Mouse (Mus musculus) embryonic fibroblast, embryonic 13.5 days (primary cell): ENCODE results near the gene Rasgef1a. TPM values are rescaled to one million over a fixed set of nuclear protein-coding genes. Genes with fewer than 3 reads are reported as not detected.

ENCODE experiments used
- H3K27ac ChIP-seq: 2 replicates; pipeline ENCODE4 v1.5.1; 2012; ENCODE audit warnings: low read length, control low read depth, inconsistent platforms; ENCODE audit not compliant: insufficient read depth
- H3K4me1 ChIP-seq: 2 replicates; pipeline ENCODE4 v1.6.1; 2011; ENCODE audit warnings: low read length; ENCODE audit not compliant: control insufficient read depth, insufficient read depth
- H3K4me3 ChIP-seq: 2 replicates; pipeline ENCODE4 v1.5.1; 2011; ENCODE audit warnings: mild to moderate bottlenecking, control low read depth, low read length; ENCODE audit not compliant: insufficient read depth
- CTCF ChIP-seq: IDR thresholded peaks from 2 replicates; pipeline ENCODE4 v1.5.1; 2011; ENCODE audit warnings: mild to moderate bottlenecking, control low read depth, low read length, moderate library complexity, borderline replicate concordance; ENCODE audit not compliant: insufficient read depth
- POLR2A ChIP-seq: IDR thresholded peaks from 2 replicates; pipeline ENCODE4 v1.6.1; 2011; ENCODE audit warnings: low read depth, mild to moderate bottlenecking, control low read depth, low read length, moderate library complexity
- polyA plus RNA-seq: library from polyadenylated mRNA; stranded (reverse); fragments of >200 nt; gene quantifications from 2 replicates; pipeline ENCODE4 v1.2.4, GENCODE M21; 2011; ENCODE audit warnings: low read depth; ENCODE audit not compliant: missing spikeins, insufficient read length

Gene Rasgef1a
- polyA plus RNA-seq, 1 experiment = not detected

DNA sequence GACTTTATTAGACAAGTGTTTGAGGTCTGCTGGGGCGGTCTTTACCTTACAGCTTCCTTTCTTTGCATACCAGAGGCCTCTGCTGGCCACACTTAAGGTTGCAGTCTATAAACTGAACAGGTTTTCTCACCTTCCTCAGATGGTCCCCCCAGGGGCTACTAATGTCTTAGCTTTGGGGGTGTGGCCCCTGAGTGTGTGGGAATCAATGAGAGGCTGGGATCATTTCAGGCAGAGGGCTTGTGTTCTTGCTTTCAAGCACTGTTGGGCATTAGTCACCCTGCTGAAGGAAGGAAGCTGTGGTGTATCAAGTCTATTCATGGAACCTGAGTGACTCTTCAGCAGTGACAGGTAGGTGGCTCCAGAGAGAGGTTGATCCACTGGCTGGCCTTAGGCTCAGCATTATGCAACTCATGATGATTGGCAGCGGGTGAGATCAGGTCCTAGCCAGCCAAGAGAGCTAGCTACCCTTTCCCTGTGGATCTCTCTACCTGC lies 88.1 kb downstream of the Rasgef1a start:
- Histone ChIP-seq H3K4me1 (no peaks in the 10 kb centered on the region), H3K27ac (no peak overlapping the region), H3K4me3 (no peak overlapping the region)
- no peak for TF ChIP-seq POLR2A
- TF ChIP-seq CTCF = no peak

GRCm38 (mm10) chr6:118111810-118112209 lies 100.6 kb downstream of the Rasgef1a start:
- TF ChIP-seq POLR2A (no peak), CTCF (no peak)
- Histone ChIP-seq H3K27ac (no peak overlapping the region), H3K4me3 (no peak overlapping the region), H3K4me1 (no peaks in the 10 kb centered on the region)

DNA sequence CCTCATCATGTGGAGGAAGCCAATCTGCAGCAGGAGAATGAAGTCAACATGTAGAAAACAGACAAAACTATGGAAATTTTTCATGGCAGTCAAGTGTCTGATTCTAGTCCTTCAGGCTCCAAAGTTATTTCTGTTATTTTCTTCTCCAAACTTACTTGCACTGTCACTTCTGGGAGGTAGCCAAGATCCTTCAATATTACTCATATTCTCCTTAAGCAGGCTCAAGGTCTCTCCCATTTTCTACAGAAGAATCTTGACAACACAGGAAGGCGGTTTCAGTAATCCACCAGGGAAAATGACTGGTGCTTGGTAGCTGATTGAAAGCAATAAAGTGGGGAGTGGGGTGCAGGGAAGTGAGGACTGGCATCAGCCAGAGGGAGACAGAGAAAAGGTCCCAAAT lies 111.5 kb downstream of the Rasgef1a start:
- H3K4me3 ChIP-seq = no peak overlapping the region
- H3K4me1 ChIP-seq = peaks cover 19% of the 10 kb centered on the region
- H3K27ac ChIP-seq = peak overlapping the region; percentile 67
- TF ChIP-seq CTCF (no peak), POLR2A (no peak)

DNA sequence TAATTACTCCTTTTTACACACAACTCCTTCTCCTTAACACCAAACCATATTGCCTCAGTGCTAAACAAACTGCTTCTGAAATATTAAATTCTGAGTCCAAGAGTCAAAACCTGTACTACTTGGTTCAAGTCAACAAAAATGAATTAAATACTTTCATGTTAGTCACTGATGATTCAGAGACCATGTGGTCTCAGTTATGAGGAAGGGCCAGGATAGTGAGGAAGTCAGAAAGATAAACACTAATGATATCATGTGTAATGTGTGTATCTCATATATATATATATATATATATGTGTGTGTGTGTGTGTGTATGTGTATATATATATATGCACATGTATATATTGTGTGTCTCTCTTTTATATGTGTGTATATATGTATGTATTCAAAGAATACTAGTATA lies 115.3 kb downstream of the Rasgef1a start:
- Histone ChIP-seq H3K27ac (no peak overlapping the region), H3K4me3 (no peak overlapping the region), H3K4me1 (peaks cover 29% of the 10 kb centered on the region)
- TF ChIP-seq CTCF (no peak), POLR2A (no peak)

GRCm38 (mm10) chr6:118127198-118127597 lies 116.0 kb downstream of the Rasgef1a start:
- Histone ChIP-seq H3K4me3 (no peak overlapping the region), H3K27ac (peak overlapping the region; percentile 5; the same call in 1 of the 2 replicates), H3K4me1 (peaks cover 26% of the 10 kb centered on the region)
- no peak for TF ChIP-seq POLR2A
- TF ChIP-seq CTCF = no peak

GRCm38 (mm10) chr6:118127827-118128487 lies 116.7 kb downstream of the Rasgef1a start:
- TF ChIP-seq POLR2A (no peak), CTCF (no peak)
- Histone ChIP-seq H3K4me3 (no peak overlapping the region), H3K4me1 (peaks cover 21% of the 10 kb centered on the region), H3K27ac (no peak overlapping the region)

DNA sequence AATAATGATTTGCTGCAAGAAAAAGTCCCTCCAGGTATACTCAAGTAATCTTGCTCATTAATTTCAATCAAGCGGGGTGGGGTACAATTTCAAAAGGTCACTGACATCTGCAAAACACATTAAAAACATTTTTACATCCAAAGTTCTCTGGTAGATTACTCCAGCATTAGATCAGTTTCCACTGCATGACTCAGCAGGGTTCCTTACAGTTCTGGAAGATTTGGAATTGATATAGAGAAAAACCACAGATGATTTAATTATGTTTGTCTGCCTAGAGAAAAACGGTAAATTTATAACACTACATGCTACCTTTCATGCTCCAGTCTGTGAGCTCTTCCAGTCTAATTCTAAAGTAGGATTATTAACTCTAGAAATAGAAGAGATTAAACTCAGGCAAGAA lies 118.8 kb downstream of the Rasgef1a start:
- Histone ChIP-seq H3K27ac (peak overlapping the region; percentile 82), H3K4me3 (no peak overlapping the region), H3K4me1 (peaks cover 18% of the 10 kb centered on the region)
- TF ChIP-seq POLR2A = no peak
- no peak for TF ChIP-seq CTCF

DNA sequence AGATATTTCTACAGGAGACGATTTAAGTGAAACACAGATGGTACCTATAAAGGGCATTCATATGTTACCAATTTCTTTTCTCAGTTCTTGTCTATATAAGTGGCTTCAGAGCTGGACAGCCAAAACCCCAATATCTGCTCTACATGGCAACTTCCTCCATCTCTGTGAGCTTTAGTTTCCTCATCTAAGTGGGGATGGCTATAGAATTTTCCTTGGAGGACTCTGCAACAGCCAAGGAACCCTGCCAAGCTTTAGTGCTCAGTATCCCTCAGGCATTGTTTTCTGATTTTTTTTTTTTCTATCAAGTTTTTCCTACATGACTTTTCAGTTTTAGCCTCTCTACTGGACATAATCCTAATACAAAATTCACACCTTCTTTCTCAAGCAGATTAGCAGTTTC lies 123.2 kb downstream of the Rasgef1a start:
- no peak for TF ChIP-seq POLR2A
- no peak for TF ChIP-seq CTCF
- H3K4me1 ChIP-seq = 0 out of 2 replicates have a peak, but pooled peaks cover 2% of the 10 kb centered on the region
- H3K4me3 ChIP-seq = no peak overlapping the region
- H3K27ac ChIP-seq = no peak overlapping the region

DNA sequence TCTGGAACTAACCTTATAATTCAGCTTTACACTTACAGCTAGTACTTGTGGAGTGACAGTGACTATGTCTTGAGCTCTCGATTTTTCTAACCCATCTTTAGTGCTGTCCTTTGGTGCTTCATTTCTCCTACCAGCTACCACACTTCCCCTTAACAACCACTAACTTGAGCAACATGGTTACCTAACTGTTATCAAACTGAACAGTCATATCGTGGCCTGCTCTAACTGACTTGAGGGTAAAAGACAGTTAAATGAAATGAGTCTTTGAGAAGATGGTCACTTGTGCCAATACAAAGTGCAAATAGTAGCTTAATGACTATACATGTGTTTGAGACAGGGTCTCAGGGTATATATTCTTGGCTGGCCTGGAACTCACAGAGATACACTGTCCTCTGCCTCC lies 125.9 kb downstream of the Rasgef1a start:
- H3K4me1 ChIP-seq = no peaks in the 10 kb centered on the region
- TF ChIP-seq CTCF (no peak), POLR2A (no peak)
- no peak overlapping the region for H3K27ac ChIP-seq
- H3K4me3 ChIP-seq = no peak overlapping the region

DNA sequence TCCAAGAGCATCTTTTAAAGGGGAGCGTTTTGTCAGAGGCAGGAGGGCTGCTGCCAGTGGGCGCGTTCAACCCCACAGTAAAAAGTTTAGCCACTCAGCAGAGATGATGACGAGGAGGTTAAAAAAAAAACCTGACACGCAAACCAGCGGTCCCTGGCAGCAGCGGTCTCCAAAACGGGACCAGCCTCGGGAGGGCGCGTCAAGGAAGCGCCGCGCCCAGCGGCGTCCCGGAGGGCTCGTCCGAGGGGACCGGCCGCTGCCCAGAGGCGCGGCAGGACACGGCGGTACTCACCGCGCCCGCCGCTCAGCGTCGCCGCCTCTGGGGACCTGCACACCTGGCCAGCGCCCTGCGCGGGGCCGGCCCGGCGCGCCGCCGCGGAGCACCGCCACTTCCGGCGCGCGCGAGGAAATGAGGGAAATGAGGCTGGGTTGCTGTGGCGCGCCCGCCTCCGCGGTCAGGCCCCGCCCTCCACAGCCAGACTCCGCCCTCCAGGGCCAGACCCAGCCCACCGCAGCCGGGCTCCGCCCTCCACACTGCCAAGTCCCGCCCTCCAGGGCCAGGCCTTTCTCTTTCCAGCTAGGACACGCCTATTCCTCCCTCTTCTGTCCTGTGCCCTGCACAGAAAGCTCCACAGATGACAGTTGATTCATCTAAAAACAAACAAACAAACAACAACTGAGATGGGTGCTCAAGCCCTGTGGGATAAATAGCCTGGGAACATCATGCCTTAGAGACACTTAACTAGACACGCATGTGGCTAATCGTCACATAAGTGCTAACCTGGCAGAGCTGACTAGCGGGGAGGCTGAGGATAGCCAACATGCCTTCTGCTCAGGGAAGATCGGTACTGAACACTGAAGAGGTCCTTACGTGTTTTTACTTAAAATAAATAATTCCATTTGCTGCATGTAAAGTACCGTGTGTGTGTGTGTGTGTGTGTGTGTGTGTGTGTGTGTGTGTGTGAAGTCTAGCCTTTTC lies 127.8 kb downstream of the Rasgef1a start, which contains the start of gene Csgalnact2:
Csgalnact2 (minus strand) TSS at position 410 of the 979 bp plus-strand sequence.
- H3K4me1 ChIP-seq = no peaks in the 10 kb centered on the region
- peak within 1 kb of the TSS; percentile 35 for H3K27ac ChIP-seq
- TF ChIP-seq CTCF (no peak), POLR2A (peak; percentile 70)
- H3K4me3 ChIP-seq = peak within 1 kb of the TSS; percentile 70

DNA sequence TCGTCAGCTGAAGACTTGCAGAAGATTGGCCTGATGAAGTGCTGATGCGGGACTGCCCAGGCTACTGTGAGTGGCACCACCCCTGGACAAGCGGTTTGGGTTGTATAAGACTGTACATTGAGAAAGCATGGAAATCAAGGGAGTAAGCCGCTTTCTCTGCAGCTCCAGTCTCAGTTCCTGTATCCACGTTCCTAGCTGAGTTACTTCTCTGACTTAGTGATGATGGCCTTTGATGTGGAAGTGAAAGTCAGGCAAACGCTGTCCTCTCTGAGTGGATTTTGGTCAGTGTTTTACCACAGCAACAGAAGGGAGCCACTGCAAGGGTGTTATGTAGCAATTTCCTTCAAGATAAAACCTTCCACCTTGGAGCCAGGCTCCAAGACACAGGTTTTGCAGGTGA lies 129.7 kb downstream of the Rasgef1a start:
- Histone ChIP-seq H3K4me3 (no peak overlapping the region), H3K4me1 (no peaks in the 10 kb centered on the region), H3K27ac (no peak overlapping the region)
- no peak for TF ChIP-seq POLR2A
- TF ChIP-seq CTCF = no peak

Other genes starting within 250 kb of the Rasgef1a start
- 37.9 and 51.2 TPM in 2 replicates for gene Zfp637, start 170.3 kb upstream of the Rasgef1a start, polyA plus RNA-seq
- gene Zfp239, start 149.3 kb upstream of the Rasgef1a start, polyA plus RNA-seq = 4.9 and 5.5 TPM in 2 replicates
- gene Hnrnpf, start 111.1 kb upstream of the Rasgef1a start, polyA plus RNA-seq = 479 and 482 TPM in 2 replicates
- not detected in 2 replicates for gene Fxyd4, start 73.7 kb upstream of the Rasgef1a start, polyA plus RNA-seq
- gene Csgalnact2, start 127.7 kb downstream of the Rasgef1a start, polyA plus RNA-seq = 25.1 and 32.6 TPM in 2 replicates
- 0.33 and 0.35 TPM in 2 replicates for gene Ret, start 186.3 kb downstream of the Rasgef1a start, polyA plus RNA-seq